Mouse (Mus musculus) small intestine, adult 2 months (tissue): Measurements from ENCODE around the gene Gipc1.

ENCODE experiments used
- CTCF ChIP-seq: fragments of 200-500 bp; IDR thresholded peaks from 2 replicates; pipeline ENCODE4 v1.5.1; 2012; ENCODE audit warnings: low read depth, mild to moderate bottlenecking, control low read depth, inconsistent platforms, low read length, moderate library complexity, mixed read lengths; ENCODE audit not compliant: insufficient replicate concordance, insufficient read length; ENCODE audit errors: extremely low read depth
- POLR2A ChIP-seq: fragments of 200-500 bp; IDR thresholded peaks from 2 replicates; pipeline ENCODE4 v1.6.1; 2012; ENCODE audit warnings: low read depth, mild to moderate bottlenecking, control low read depth, inconsistent platforms, low read length, moderate library complexity

- TF ChIP-seq POLR2A (no peak), CTCF (no peak)
These were observed 2.2 kb downstream of the Gipc1 start for GRCm38 (mm10) chr8:83654725-83655124.
